Mouse (Mus musculus) embryonic facial prominence, embryonic 10.5 days (tissue): ENCODE results near the gene Efna4. TPM values are rescaled to one million over a fixed set of nuclear protein-coding genes. Genes with fewer than 3 reads are reported as not detected.

Experiments used
- DNase-seq: peaks from one replicate; pipeline ENCODE4 v3.0.0-alpha.2; 2017; ENCODE audit warnings: low spot score
- H3K27ac ChIP-seq: fragments of 300-500 bp; sonication (generic); replicated peaks from 2 replicates; pipeline ENCODE4 v1.5.1; 2016; ENCODE audit warnings: mild to moderate bottlenecking
- H3K27me3 ChIP-seq: fragments of 300-500 bp; sonication (generic); replicated peaks from 2 replicates; pipeline ENCODE4 v1.6.1; 2016; ENCODE audit warnings: low read depth, mild to moderate bottlenecking; ENCODE audit not compliant: poor library complexity, severe bottlenecking
- H3K36me3 ChIP-seq: fragments of 300-500 bp; sonication (generic); replicated peaks from 2 replicates; pipeline ENCODE4 v1.6.1; 2016; ENCODE audit warnings: mild to moderate bottlenecking, moderate library complexity
- H3K4me1 ChIP-seq: fragments of 300-500 bp; sonication (generic); 2 replicates; pipeline ENCODE4 v1.6.1; 2016
- H3K4me3 ChIP-seq: fragments of 300-500 bp; sonication (generic); 2 replicates; pipeline ENCODE4 v1.5.1; 2016; ENCODE audit warnings: mild to moderate bottlenecking, moderate library complexity
- H3K9me3 ChIP-seq: fragments of 300-500 bp; sonication (generic); 2 replicates; pipeline ENCODE4 v1.6.1; 2016; ENCODE audit warnings: mild to moderate bottlenecking
- WGBS: fragments of 180-500 bp; shearing (Covaris S2); methylation state at CpG from one replicate; pipeline ENCODE4 v1.1.7; 2016; 5-methylcytosine and 5-hydroxymethylcytosine counted together
- polyA plus RNA-seq: library from polyadenylated mRNA; unstranded; fragments of >200 nt; fragmentation: Nextera tagmentation; extraction: Ambion mirVana; gene quantifications from 2 replicates; pipeline ENCODE4 v1.2.1, GENCODE M21; 2016

Gene Efna4
- polyA plus RNA-seq, 1 experiment from 2014 or later = 40.8 TPM

DNA sequence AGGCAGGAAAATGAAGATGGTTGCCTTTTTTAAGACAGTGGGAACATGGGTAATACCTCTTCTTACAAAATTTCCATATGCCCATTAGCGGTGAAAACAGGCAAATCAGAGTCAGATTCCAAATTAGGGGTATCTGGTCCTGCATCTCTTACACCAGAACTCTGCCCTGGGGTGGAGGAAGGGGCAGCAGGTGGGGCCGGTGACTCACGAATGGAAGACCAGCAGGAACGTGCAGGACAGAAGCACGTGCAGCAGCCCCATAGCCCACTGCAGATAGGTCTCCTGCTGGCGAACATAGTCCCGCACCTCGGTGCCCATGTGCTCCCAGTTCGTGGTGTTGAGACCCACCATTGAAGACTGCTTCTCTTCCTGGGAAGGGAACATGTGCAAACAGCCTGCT is 18.2 kb upstream of the Efna4 start:
- DNase-seq = no peak
- Histone ChIP-seq H3K9me3 (no peaks in the 10 kb centered on the region), H3K4me1 (peaks cover 20% of the 10 kb centered on the region), H3K27ac (no peak overlapping the region), H3K36me3 (no peaks in the 10 kb centered on the region), H3K27me3 (peaks cover 44% of the 10 kb centered on the region), H3K4me3 (no peak overlapping the region)
- WGBS = 73% methylated on average over 9 of the region's 9 CpGs

DNA sequence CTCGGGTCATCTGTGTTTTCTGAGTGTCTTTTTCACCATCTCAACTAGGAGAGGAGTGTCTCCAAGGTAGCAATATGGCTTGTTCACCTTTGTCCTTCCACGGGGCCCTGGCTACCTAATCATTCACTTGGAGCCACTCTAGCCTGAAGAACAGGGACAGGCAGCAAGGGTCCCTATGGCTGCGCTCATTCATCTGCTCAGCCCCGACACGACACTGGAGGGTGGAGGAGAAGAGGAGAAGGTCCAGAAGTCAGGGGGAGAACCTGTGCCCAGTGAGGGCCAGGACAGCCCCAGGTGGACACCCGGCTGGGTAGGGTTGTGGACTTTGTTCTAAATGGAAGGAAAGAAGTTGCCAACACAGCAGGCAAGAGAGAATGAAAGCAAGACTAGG is 17.7 kb upstream of the Efna4 start:
- H3K36me3 ChIP-seq = no peaks in the 10 kb centered on the region
- no peaks in the 10 kb centered on the region for H3K9me3 ChIP-seq
- H3K27ac ChIP-seq = no peak overlapping the region
- DNase-seq = no peak
- H3K27me3 ChIP-seq = peaks cover 50% of the 10 kb centered on the region
- H3K4me3 ChIP-seq = no peak overlapping the region
- H3K4me1 ChIP-seq = peaks cover 23% of the 10 kb centered on the region
- 85% methylated on average over 6 of the region's 6 CpGs for WGBS

DNA sequence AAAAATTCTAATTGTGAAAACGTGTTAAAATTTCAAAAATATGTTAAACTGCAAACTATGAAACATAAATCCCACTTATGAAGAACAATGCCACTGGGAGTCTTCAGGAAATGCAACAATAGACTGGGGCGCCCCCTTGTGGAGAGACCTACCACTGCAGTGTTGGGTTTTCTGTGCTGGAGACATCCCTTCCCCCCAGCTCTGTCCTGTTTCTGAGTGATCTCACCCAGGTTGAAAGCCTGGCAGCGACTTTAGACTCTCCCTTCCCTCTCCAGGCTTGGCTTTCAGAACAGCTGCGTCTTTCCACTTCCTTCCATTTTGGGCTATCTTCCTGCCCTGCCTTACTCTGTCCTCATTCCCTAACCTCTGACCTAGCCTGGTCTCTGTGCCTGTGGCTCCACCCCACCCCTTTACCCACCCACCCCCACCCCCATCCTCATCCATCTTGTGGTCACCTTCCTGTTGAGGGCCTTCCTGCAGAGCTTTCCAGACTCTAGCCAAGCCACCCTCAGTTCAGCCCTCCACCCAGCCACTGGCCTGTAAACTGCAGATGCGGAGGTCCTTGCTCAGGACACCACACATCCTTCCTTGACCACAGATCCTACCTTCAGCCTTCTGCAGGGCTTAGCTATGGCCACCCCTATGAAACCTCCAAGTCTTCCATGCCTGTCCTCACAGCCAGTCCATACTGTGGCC is 17.1 kb upstream of the Efna4 start:
- Histone ChIP-seq H3K27me3 (peaks cover 55% of the 10 kb centered on the region), H3K9me3 (no peaks in the 10 kb centered on the region), H3K27ac (no peak overlapping the region), H3K36me3 (no peaks in the 10 kb centered on the region), H3K4me3 (no peak overlapping the region), H3K4me1 (peaks cover 28% of the 10 kb centered on the region)
- DNase-seq = peak; percentile 87
- 18% methylated on average over 5 of the region's 5 CpGs for WGBS

DNA sequence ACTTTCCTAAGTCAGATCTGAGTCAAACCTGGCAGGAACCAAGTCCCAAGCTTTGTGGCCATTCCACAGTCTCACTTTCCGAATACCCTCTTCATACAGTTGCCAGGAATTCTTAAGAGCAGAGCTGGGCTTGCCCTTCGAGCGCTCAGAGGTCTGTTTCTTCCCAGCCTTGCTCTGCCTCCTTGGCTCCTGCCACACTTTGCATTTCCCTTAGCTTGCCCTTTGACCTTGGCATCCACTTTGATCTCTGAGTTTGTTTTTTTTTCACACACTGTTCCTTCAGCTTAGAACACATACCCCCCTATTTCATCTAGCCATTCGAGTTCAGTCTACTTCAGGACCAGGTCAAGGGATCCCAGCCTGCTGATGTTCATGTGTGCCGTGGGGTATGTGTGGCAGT is 13.4 kb upstream of the Efna4 start:
- peaks cover 51% of the 10 kb centered on the region for H3K4me1 ChIP-seq
- no peak overlapping the region for H3K4me3 ChIP-seq
- no peak overlapping the region for H3K27ac ChIP-seq
- H3K9me3 ChIP-seq = no peaks in the 10 kb centered on the region
- peaks cover 8% of the 10 kb centered on the region for H3K36me3 ChIP-seq
- WGBS = 46% methylated on average over 5 of the region's 5 CpGs
- peaks cover 83% of the 10 kb centered on the region for H3K27me3 ChIP-seq
- no peak for DNase-seq

DNA sequence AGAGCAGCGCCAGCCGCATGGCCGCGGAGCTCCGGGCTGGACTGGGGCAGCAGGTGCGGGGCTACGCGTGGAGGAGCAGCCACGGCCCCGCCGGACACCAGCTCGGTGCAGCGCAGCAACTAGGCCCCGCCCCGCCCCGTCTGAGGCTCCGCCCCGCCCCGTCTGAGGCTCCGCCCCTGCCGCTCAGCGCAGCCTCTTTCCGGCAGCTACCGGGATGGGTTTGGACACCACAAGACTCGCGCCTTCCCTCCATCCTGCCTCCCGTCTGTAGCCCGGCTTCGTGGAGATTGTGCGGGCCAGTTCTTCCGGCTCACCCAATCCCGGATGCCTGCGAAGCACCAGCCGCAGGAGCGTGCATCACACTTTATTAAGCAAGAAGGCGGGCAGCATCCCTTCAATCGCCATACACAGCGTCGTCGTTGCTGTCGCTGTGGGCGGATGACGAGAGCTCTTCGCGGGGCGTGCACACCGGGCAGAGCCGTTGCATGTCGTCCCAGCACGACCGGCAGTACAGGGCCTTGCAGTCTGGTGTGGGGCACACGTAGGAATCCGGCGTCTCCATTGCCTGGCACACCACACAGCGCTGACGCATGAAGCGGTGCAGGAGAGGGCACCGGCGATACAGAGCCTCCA is 12.2 kb upstream of the Efna4 start, which contains the start of gene Adam15:
TSS of gene Adam15 (minus strand) at position 128 of the 633 bp plus-strand sequence.
- H3K27ac ChIP-seq = peak within 1 kb of the TSS; percentile 77
- peaks cover 21% of the 10 kb centered on the region for H3K36me3 ChIP-seq
- H3K4me1 ChIP-seq = peaks cover 48% of the 10 kb centered on the region
- no peaks in the 10 kb centered on the region for H3K9me3 ChIP-seq
- peak; percentile 92 for DNase-seq
- peaks cover 77% of the 10 kb centered on the region for H3K27me3 ChIP-seq
- 1% methylated on average over 59 of the region's 59 CpGs for WGBS
- peak within 1 kb of the TSS; percentile 77 for H3K4me3 ChIP-seq

DNA sequence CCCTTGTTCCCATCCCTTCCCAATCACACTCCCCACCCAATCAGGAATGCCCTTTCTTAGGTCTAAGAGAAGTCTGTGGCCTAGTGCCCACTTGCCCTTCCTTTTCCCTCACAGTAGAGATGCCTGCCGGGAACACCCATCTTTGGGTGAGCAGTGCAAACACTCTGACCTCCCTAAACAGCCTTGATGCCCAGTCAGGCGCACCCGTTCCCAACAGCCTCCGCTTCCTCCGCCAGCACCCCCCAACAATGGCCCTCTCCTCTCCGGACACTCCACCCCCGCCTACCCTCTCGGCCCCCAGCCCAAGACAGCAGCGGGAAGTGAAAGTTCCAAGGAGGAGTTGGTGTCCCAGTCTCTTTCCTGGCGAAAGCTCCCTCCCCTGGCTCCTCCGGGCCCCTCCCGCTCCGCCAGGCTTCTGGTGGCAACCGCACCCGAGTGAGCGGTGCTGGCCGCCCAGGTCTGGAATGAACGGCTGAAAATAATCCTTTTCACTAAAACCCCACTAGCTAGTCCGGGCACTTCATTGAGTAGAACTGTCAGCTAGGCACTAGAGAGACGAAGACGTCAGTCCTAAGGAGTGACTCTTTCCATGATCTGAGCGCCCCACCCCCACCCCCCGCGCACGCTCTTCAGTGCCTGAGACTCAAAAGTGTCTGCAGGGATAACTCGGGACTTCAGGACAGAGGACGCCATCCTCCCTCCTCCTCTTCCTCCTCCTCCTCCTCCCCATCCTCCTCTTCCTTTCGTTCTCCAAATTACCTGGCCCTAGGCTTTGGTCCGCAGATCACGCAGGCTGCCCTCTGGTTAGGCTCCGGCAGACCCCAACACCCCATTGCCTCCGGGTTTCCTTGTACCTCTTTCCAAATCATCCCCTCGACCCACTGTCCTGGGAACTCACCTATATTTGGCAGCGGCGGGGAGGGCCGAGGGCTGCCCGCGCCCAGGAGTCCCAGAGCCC is 11.4 kb upstream of the Efna4 start:
- Histone ChIP-seq H3K27me3 (peaks cover 77% of the 10 kb centered on the region), H3K4me1 (peaks cover 46% of the 10 kb centered on the region), H3K36me3 (peaks cover 28% of the 10 kb centered on the region), H3K4me3 (peak overlapping the region; percentile 77), H3K9me3 (no peaks in the 10 kb centered on the region), H3K27ac (peak overlapping the region; percentile 77)
- WGBS = under 1% methylated on average over 38 of the region's 38 CpGs
- peak; percentile 46 for DNase-seq

DNA sequence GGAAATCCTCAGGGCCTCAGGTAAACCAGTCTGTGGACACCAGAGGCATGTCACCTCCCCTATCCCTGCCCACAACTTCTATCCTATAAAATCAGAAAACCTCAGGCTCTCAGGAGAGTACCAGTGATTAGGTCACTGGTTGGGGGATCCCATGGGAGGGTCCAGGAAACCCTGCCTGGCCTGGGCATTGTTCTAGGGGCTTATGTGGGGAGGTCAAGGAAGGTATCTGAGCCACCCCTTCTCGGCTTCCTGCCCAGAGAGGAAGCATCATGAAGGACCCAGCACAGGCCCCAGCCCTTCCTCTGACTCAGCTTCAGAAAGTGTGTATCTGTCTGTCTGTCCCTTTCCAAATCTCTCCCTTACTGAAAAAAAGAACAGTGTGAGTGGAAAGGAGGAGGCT is 10.1 kb upstream of the Efna4 start:
- no peak overlapping the region; the same call in 1 of the 2 replicates for H3K27ac ChIP-seq
- DNase-seq = no peak
- peaks cover 46% of the 10 kb centered on the region for H3K4me1 ChIP-seq
- peaks cover 41% of the 10 kb centered on the region for H3K36me3 ChIP-seq
- H3K27me3 ChIP-seq = peaks cover 64% of the 10 kb centered on the region
- WGBS = 47% methylated on average over 1 of the region's 1 CpGs
- H3K4me3 ChIP-seq = no peak overlapping the region
- no peaks in the 10 kb centered on the region for H3K9me3 ChIP-seq

DNA sequence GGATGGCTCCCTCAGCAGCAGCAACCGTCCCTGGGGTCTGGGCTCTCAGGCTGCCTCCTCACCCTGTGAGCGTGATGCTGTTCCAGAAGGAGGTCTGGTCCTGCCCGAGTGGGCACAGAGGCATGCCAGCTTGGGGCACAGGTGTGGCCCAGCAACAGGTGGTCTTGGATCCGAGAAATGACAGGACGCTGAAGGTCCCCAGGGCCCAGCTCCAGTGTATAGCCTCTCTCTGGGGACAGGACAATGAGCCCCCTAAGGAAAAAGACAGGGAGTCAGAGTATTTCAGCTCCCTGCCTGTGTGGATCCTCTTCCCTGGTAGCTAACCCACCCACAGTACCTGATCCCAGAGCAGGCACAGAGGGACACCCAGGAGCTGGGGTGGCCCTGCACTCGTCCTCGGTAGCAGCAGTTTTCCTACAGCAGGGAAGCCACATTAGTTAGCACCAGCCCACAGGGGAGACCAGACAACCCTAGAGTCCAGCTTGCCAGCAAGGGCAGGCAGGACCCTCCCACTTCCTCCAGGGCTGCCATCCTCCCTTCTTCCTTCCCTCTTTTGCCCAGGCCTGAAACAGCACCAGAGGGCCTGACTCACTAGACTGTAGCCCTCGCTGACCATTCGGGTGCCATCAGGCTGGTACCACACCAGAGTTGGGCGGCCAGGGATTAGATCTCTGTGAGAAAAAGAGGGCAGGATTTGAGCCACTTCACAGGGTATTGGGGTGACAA is 9.2 kb upstream of the Efna4 start:
- Histone ChIP-seq H3K9me3 (no peaks in the 10 kb centered on the region), H3K36me3 (peaks cover 50% of the 10 kb centered on the region), H3K4me1 (peaks cover 38% of the 10 kb centered on the region), H3K27me3 (peaks cover 56% of the 10 kb centered on the region), H3K27ac (no peak overlapping the region), H3K4me3 (no peak overlapping the region)
- WGBS = 78% methylated on average over 10 of the region's 10 CpGs
- DNase-seq = no peak

DNA sequence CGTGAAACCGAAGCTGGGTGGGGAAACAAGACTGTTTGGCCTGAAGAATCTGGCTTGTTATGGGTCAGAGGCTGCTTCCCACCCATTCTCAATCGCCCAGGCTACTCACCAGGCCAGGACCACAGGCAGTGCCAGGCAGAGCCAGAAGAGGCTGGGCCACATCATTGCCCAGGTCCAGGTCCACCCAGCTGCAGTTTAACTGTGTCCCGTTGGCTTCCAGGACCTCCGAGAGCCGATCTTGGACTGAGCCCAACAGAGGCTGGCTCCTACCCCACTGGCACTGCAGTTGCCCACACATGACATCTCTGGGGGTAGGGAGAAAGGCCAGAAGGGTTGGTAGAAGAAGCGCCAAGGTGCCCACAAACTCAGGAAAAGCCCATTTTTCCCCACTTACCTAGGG is 5.5 kb upstream of the Efna4 start:
- H3K9me3 ChIP-seq = no peaks in the 10 kb centered on the region
- H3K27me3 ChIP-seq = peaks cover 21% of the 10 kb centered on the region
- H3K4me1 ChIP-seq = peaks cover 36% of the 10 kb centered on the region
- whole genome bisulfite sequencing = 85% methylated on average over 7 of the region's 7 CpGs
- H3K27ac ChIP-seq = no peak overlapping the region
- peaks cover 56% of the 10 kb centered on the region for H3K36me3 ChIP-seq
- H3K4me3 ChIP-seq = no peak overlapping the region
- no peak for DNase-seq

DNA sequence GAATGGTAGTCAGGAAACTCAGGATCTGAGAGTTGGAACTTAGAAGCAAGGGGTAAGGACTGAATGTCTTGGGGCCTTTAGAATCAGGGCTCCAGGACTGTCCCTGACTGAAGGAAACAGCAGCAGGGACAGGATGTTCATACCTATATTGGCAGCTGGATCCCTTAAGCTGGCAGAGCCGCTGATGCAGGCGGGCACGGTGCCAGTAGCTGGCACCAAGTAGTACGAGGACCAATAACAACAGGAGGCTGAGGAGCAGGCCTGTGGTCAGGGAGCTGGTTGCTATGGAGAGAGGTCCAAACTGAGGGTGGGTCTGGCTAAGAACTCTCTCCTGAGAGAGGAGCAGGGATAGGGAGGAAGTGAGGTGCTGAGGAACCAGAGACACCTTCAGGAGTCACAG is 4.0 kb upstream of the Efna4 start:
- WGBS = 92% methylated on average over 4 of the region's 4 CpGs
- Histone ChIP-seq H3K27ac (no peak overlapping the region), H3K4me1 (peaks cover 37% of the 10 kb centered on the region), H3K9me3 (no peaks in the 10 kb centered on the region), H3K36me3 (peaks cover 50% of the 10 kb centered on the region), H3K4me3 (no peak overlapping the region), H3K27me3 (peaks cover 6% of the 10 kb centered on the region)
- DNase-seq = no peak

DNA sequence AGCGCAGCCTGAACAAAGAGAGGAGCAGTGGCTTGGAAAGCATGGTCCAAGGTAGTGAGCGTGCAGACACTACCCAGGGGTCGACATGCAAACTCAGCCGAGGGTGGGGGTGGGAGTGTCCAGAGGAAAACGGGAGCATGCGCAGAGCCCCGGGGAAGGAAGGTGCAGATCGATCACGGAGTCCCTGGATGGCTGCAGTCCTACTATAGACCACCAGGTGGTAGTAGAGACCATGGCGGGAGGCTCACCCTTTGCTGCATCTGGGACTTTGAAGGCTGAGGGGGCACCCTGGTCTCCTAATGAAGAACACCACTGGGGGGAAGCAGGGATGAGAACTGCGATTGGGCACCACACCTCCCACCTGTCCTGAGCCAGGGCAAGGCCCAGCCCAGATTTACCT is 2.6 kb upstream of the Efna4 start:
- Histone ChIP-seq H3K4me3 (peak overlapping the region; percentile 95), H3K27ac (peak overlapping the region; percentile 98), H3K27me3 (0 out of 2 replicates have a peak, but pooled peaks cover 3% of the 10 kb centered on the region), H3K9me3 (no peaks in the 10 kb centered on the region), H3K36me3 (peaks cover 45% of the 10 kb centered on the region), H3K4me1 (peaks cover 50% of the 10 kb centered on the region)
- under 1% methylated on average over 11 of the region's 11 CpGs for WGBS
- peak; percentile 91 for DNase-seq

DNA sequence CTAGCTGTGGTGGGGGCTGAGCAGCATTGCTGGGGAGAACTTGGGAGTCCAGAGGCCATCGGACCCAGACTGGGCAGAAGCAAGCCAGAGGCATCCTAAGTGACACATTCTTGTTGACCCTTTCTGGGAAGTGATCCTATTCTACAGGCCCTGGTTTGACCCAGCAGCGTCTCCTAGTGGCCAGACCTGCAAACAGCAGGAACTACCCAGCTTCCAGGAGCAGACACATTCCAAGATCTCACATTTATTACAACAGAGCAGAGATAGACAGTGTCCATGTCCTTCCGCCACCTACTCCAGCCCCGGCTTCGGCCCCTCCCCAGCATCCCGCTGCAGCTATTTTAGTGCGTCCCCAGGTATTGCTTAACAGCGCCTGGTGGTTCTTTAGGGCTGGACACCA is 1.6 kb upstream of the Efna4 start:
- peak; percentile 87 for DNase-seq
- Histone ChIP-seq H3K9me3 (no peaks in the 10 kb centered on the region), H3K27me3 (no peaks in the 10 kb centered on the region), H3K36me3 (peaks cover 46% of the 10 kb centered on the region), H3K4me3 (peak overlapping the region; percentile 95), H3K4me1 (peaks cover 59% of the 10 kb centered on the region), H3K27ac (peak overlapping the region; percentile 98; the same call in 1 of the 2 replicates)
- WGBS = 24% methylated on average over 8 of the region's 8 CpGs
